Mouse (Mus musculus) thymus, adult 2 months (tissue): ENCODE measurements around the gene Ly86. TPM values are rescaled to one million over a fixed set of nuclear protein-coding genes. Genes with fewer than 3 reads are reported as not detected.
A peak's percentile ranks its signal among the peaks of the same experiment; 100 is the strongest.

Source experiments
- DNase-seq: peaks from one replicate; pipeline ENCODE4 v3.0.0; 2021
- H3K27ac ChIP-seq: fragments of 200-500 bp; 2 replicates; pipeline ENCODE4 v1.5.1; 2012; ENCODE audit warnings: low read length, control low read depth; ENCODE audit not compliant: control insufficient read depth, insufficient read depth
- H3K27me3 ChIP-seq: fragments of 200-500 bp; 2 replicates; pipeline ENCODE4 v1.6.1; 2012; ENCODE audit warnings: mild to moderate bottlenecking, low read length, moderate library complexity, mixed read lengths; ENCODE audit not compliant: control insufficient read depth, insufficient read depth
- H3K36me3 ChIP-seq: fragments of 200-500 bp; 2 replicates; pipeline ENCODE4 v1.6.1; 2012; ENCODE audit warnings: mild to moderate bottlenecking, low read length, moderate library complexity; ENCODE audit not compliant: control insufficient read depth, insufficient read depth
- H3K4me1 ChIP-seq: fragments of 200-500 bp; replicated peaks from 2 replicates; pipeline ENCODE4 v1.6.1; 2012; ENCODE audit warnings: low read length; ENCODE audit not compliant: control insufficient read depth, insufficient read depth
- H3K4me3 ChIP-seq: fragments of 200-500 bp; 2 replicates; pipeline ENCODE4 v1.5.1; 2012; ENCODE audit warnings: mild to moderate bottlenecking, low read length, control low read depth, moderate library complexity; ENCODE audit not compliant: control insufficient read depth, insufficient read depth
- CTCF ChIP-seq: fragments of 200-500 bp; IDR thresholded peaks from 2 replicates; pipeline ENCODE4 v1.5.1; 2012; ENCODE audit warnings: mild to moderate bottlenecking, control low read depth, low read length, moderate library complexity, borderline replicate concordance; ENCODE audit not compliant: control insufficient read depth, poor library complexity, insufficient read depth; ENCODE audit errors: extremely low read depth
- POLR2A ChIP-seq: fragments of 200-500 bp; IDR thresholded peaks from 2 replicates; pipeline ENCODE4 v1.6.1; 2012; ENCODE audit warnings: mild to moderate bottlenecking, low read length, control low read depth, moderate library complexity; ENCODE audit not compliant: control insufficient read depth, poor library complexity, insufficient read depth; ENCODE audit errors: extremely low read depth
- WGBS: fragments of 180-500 bp; shearing (Covaris S2); methylation state at CpG from one replicate; pipeline ENCODE4 v1.1.7; 2018; 5-methylcytosine and 5-hydroxymethylcytosine counted together
- polyA plus RNA-seq: library from polyadenylated mRNA; depleted of rRNA; stranded (reverse); fragments of >200 nt; gene quantifications from 2 replicates; pipeline ENCODE4 v1.2.3, GENCODE M21; 2012

Gene Ly86
- polyA plus RNA-seq, 1 experiment, result 14.2 TPM

DNA sequence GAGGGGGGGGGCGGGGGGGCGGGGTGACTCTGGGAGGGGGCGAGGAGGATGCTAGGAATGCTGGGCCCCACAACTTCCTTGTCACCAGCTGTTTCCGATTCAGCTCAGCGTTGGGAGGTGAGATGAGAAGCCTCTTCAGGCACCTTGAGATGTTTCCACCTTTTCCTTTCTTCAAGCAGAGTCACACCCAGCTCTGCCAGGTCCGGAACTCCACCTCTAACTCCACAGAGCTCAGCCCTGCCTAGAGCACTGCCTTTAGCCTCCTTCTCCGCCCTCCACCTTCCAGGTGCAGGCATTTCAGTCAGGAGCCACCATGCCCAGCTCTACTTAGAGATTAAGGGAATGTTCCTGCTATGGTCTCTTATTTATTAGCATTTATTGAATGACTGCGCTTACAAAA, 34.7 kb upstream of the Ly86 start:
- no peaks in the 10 kb centered on the region for H3K27me3 ChIP-seq
- H3K27ac ChIP-seq, result peak overlapping the region; percentile 65; the same call in 1 of the 2 replicates
- H3K36me3 ChIP-seq, result no peaks in the 10 kb centered on the region
- DNase-seq, result peak; percentile 44
- WGBS, result 20% methylated on average over 8 of the region's 8 CpGs
- no peak overlapping the region for H3K4me3 ChIP-seq
- H3K4me1 ChIP-seq, result peaks cover 27% of the 10 kb centered on the region
- TF ChIP-seq CTCF (no peak), POLR2A (no peak)

DNA sequence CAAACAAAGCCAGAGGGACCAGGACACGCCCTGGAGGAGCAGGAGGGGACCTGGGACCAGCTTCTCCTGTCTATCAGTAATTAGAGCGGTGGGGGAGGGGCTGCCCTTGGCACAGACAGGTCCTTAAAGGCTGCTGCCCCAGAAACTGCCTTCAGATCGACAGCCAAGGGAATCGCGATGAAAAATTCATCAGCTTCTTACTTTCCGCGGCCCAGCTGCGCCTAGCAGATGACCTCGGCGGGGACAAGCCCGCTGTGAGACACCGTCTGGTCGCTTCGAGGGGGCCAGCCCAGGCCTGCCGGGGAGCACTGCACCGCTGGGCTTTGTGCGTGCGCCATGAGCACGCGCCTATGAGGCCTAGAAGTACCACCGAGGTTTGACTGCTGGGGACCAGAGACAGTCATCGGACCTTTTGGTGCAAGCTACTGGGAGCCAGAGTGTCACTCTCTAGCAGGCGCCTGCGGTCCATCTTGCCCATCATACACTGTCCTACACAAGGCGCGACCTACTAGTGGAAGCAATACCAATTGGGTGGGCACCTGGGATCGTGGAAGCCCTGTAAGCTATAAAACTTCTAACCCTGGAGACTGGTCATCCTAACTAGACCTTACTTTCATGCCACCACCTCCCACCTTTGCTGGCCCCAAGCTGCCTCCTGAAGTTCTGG, 33.3 kb upstream of the Ly86 start:
- DNase-seq, result peak; percentile 34
- no peak overlapping the region for H3K27ac ChIP-seq
- 88% methylated on average over 27 of the region's 27 CpGs for WGBS
- H3K27me3 ChIP-seq, result no peaks in the 10 kb centered on the region
- TF ChIP-seq POLR2A, result no peak
- TF ChIP-seq CTCF, result no peak
- H3K36me3 ChIP-seq, result no peaks in the 10 kb centered on the region
- H3K4me1 ChIP-seq, result peaks cover 27% of the 10 kb centered on the region
- H3K4me3 ChIP-seq, result no peak overlapping the region

GRCm38 (mm10) chr13:37312222-37312928, 32.6 kb upstream of the Ly86 start:
- WGBS, result 20% methylated on average over 25 of the region's 25 CpGs
- H3K27ac ChIP-seq, result no peak overlapping the region
- no peaks in the 10 kb centered on the region for H3K27me3 ChIP-seq
- peaks cover 27% of the 10 kb centered on the region for H3K4me1 ChIP-seq
- no peak for TF ChIP-seq POLR2A
- TF ChIP-seq CTCF, result no peak
- no peak overlapping the region for H3K4me3 ChIP-seq
- DNase-seq, result peak; percentile 90
- no peaks in the 10 kb centered on the region for H3K36me3 ChIP-seq

- no peak overlapping the region for H3K4me3 ChIP-seq
- no peak for DNase-seq
- H3K4me1 ChIP-seq, result peaks cover 22% of the 10 kb centered on the region
- H3K27me3 ChIP-seq, result no peaks in the 10 kb centered on the region
- whole genome bisulfite sequencing, result 38% methylated on average over 4 of the region's 4 CpGs
- no peaks in the 10 kb centered on the region for H3K36me3 ChIP-seq
- no peak overlapping the region for H3K27ac ChIP-seq
- TF ChIP-seq CTCF (no peak), POLR2A (no peak)
Observed at GRCm38 (mm10) chr13:37312951-37313350, 32.1 kb upstream of the Ly86 start.

DNA sequence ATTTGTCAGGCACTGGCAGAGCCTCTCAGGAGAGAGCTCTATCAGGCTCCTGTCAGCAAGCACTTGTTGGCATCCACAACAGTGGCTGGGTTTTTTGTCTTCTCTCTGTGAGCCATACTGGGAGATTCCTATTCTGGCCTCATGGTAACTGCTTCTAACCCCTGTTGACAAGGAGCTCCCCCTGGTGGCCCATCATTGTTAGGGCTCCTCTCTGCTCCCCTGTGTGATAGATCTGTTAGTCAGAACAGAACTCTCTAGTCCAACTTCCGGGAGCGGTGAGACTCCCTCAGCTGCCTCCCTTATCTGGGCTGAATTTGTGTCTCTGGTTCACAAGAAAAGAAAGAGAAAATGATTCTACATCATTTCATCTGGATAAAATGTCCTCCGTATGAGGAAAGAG, 19.5 kb upstream of the Ly86 start:
- DNase-seq, result peak; percentile 83
- TF ChIP-seq CTCF, result no peak
- no peak for TF ChIP-seq POLR2A
- 71% methylated on average over 3 of the region's 3 CpGs for WGBS

GRCm38 (mm10) chr13:37329747-37330146, 15.3 kb upstream of the Ly86 start:
- no peak for TF ChIP-seq CTCF
- no peak for TF ChIP-seq POLR2A
- no peaks in the 10 kb centered on the region for H3K4me1 ChIP-seq
- H3K36me3 ChIP-seq, result no peaks in the 10 kb centered on the region
- DNase-seq, result no peak
- WGBS, result 96% methylated on average over 8 of the region's 8 CpGs
- H3K4me3 ChIP-seq, result no peak overlapping the region
- H3K27ac ChIP-seq, result no peak overlapping the region
- H3K27me3 ChIP-seq, result no peaks in the 10 kb centered on the region

More for the DNA sequence above, 19.5 kb upstream of the Ly86 start:
- Histone ChIP-seq H3K27ac (no peak overlapping the region), H3K27me3 (no peaks in the 10 kb centered on the region), H3K4me1 (no peaks in the 10 kb centered on the region), H3K4me3 (no peak overlapping the region), H3K36me3 (no peaks in the 10 kb centered on the region)

GRCm38 (mm10) chr13:37330971-37331370, 14.0 kb upstream of the Ly86 start:
- TF ChIP-seq POLR2A, result no peak
- no peak overlapping the region for H3K27ac ChIP-seq
- no peaks in the 10 kb centered on the region for H3K4me1 ChIP-seq
- no peak overlapping the region for H3K4me3 ChIP-seq
- 73% methylated on average over 4 of the region's 4 CpGs for WGBS
- no peak for DNase-seq
- H3K27me3 ChIP-seq, result no peaks in the 10 kb centered on the region
- no peaks in the 10 kb centered on the region for H3K36me3 ChIP-seq
